24 mouse cellular contexts compared by ENCODE assay signal in the genomic region with DNA sequence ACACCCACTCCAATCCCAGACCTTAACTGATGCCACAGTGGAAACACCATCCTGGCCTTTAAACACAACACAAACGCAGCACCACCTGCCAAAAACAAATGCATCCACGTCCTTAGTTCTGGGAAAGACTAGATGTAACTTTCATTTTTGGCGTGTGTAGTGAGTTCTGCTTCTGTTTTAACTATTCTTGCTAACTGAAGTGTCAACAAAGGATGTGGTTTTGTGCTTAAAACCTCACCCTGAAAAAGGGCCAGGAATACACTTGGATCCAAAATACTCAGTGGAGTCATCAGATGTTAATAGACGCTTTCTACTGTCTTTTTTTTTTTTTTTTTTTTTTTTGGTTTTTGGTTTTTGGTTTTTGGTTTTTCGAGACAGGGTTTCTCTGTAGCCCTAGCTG. TPM values are rescaled to one million over a fixed set of nuclear protein-coding genes. Genes with fewer than 3 reads are reported as not detected.
DNase-seq lines count a peak whose midpoint lies in the region; ATAC-seq lines count a peak whose summit lies in the region.
"Had no signal": no experiment of that assay in that cellular context is flagged by ENCODE, and none has a peak within 500 bp of the region (broad histone marks: within the 10 kb centered on the region; RNA-seq: fewer than 3 reads in every experiment).

No protein-coding gene starts in this region.

- peak; percentile 19 for DNase-seq in CD4-positive, CD25-positive, alpha-beta regulatory T cell, adult 2 months (ENCODE audit: low read depth, low spot score)
- DNase-seq in T-cell, adult 2 months (ENCODE audit: low spot score), result peak; percentile 5
- peak; percentile 48 for DNase-seq in naive thymus-derived CD4-positive, alpha-beta T cell, adult 2 months (ENCODE audit: low read depth)
- no peak for DNase-seq in left cerebral cortex, postnatal 14 days (ENCODE audit: low spot score in 2 of 2)
- DNase-seq in retina, embryonic 14.5 days (ENCODE audit: low spot score), result no peak
- DNase-seq in adrenal gland, postnatal 10 days, result no peak
- DNase-seq: adrenal gland, postnatal 25 days; cerebellum, adult 2 months; gastrocnemius, postnatal 14 days; heart, adult 2 months; heart, postnatal 36 days; kidney, adult 11 months; kidney, postnatal 14 days; left cerebral cortex, postnatal 4 days; lung, adult 2 months; lung, postnatal 4 days; midbrain, embryonic 14.5 days; retina, postnatal 1 day; thymus, adult 18-20 months had no signal

- ATAC-seq in hematopoietic stem cell, adult 5-6 weeks (replicated peaks in 1 of 2; ENCODE audit: insufficient read depth in 1 of 2, low FRiP score in 2 of 2, low TSS enrichment in 1 of 2, low read depth in 1 of 2, poor library complexity in 2 of 2, severe bottlenecking in 2 of 2), result peak; percentile 74 to 86
- ATAC-seq: forebrain, embryonic 15.5 days; hindbrain, embryonic 16.5 days had no signal

- intact Hi-C loops in left cerebral cortex, postnatal 14 days (cut with DNase I), result no loop called here

RNA-seq across cellular contexts. Expression of a gene that starts 14.7 kb away (rescaled TPM):
- total RNA-seq in hematopoietic stem cell, adult 5-6 weeks (2017), result 58.7 and 67.5 TPM in 2 replicates
- total RNA-seq in left cerebral cortex, postnatal 14 days (2021), result 10 to 100 TPM; 16.4 to 19.0 TPM
- total RNA-seq in adrenal gland, postnatal 10 days (2021), result 10 to 100 TPM; 12.0 to 19.1 TPM

RNA-seq across cellular contexts. Expression of a gene that starts 42.9 kb away (rescaled TPM):
- total RNA-seq in hematopoietic stem cell, adult 5-6 weeks (2017), result not detected in 2 replicates
- total RNA-seq in left cerebral cortex, postnatal 14 days (2021), result not detected
- not detected for total RNA-seq in adrenal gland, postnatal 10 days (2021)
- total RNA-seq: adrenal gland, postnatal 25 days; gastrocnemius, postnatal 14 days; heart, adult 2 months; heart, postnatal 36 days; layer of hippocampus, adult 2 months; left cerebral cortex, adult 18-20 months; left cerebral cortex, postnatal 4 days had no signal

Comparison
In these comparisons a context has a peak if more than half of its experiments do, and no peak if none do; other contexts are left out.
1. DNase-seq: peak in CD4-positive, CD25-positive, alpha-beta regulatory T cell, adult 2 months (single experiment), T-cell, adult 2 months (single experiment) and naive thymus-derived CD4-positive, alpha-beta T cell, adult 2 months (single experiment); none in left cerebral cortex, postnatal 14 days (0 of 2), retina, embryonic 14.5 days (single experiment) and adrenal gland, postnatal 10 days (single experiment).